Mouse (Mus musculus) cerebellum, adult 18-20 months (tissue): ENCODE results near the gene Slco2a1.

Experiments
- DNase-seq, 2 experiments: peaks; one replicate each; pipeline ENCODE4 v3.0.0; 2021

Slco2a1 gene

DNA sequence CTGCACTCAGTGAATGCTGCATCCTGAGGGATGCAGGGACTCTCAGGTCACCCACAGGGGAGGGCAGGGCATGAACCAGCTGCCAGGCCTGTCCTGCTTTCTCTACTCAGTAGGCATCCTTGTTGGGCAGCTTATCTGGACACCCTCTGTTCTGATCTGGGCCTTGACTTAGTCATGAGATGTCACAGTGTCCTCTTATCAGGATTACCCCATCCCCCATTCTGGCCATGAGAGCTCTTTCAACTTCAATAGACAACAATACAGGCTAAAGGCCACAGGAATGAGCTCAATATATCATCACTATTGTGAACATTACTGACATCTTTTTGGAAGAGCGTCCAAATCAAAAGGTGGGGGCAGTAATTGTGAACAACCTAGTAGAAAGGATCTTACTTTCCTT, 3.4 kb upstream of the Slco2a1 start:
- no peak for DNase-seq

DNA sequence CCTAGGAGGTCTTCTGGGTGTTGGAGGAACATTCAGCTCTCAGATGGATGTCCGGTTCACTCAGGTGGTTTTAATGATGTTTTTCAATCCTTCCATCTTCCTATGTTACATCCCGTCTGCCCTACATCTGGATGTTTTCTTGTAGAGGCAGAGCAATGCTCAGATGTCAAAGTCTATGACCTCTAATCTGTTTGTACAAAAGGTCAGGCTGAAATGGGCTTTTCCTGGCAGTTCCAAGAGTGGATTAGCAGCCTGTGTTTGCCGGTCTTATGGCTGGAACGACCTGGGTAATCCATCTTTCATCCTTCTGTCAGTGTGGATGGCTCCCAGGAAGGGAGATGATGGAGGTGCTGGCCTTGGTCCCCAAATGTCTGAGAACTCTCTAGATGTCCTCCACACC, 2.6 kb upstream of the Slco2a1 start:
- no peak for DNase-seq

DNA sequence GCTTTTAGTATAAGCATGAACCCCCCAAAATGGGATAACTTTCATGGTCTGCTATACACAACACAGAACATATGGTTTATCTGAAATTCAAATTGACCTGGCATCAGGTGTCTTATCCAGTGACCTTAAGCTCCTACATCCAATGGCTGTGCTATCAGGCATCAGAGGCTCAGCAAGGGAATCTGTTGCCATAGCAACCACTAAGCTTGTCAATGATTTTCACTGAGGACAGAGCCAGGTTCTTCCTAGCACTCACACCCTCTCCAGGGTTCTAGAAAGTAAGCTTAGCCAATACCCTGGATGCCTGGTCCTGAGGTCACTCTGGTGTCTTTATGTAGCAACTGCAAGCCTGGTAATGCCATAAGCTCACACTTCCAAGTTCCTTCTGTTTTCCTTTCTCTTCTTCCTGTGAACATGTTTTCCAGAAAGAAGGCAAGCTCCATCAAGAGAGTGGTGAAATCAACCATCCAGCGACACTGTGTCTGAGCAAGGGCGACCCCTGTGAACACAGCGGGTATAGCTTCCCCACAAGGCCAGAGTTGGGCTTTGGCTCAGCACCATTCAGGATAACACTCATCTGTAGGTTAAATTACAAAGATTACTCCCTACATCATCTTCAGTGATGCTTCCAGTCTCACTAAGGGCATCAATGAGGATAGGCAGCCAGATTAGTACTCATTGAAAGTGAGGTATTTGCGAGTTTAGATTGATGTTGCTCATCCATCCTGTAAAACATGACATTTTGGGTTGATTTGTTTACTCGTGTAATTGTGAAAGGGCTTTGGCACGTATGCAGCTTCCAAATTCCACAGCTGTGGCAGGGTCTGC, 2.0 kb downstream of the Slco2a1 start:
- no peak for DNase-seq

DNA sequence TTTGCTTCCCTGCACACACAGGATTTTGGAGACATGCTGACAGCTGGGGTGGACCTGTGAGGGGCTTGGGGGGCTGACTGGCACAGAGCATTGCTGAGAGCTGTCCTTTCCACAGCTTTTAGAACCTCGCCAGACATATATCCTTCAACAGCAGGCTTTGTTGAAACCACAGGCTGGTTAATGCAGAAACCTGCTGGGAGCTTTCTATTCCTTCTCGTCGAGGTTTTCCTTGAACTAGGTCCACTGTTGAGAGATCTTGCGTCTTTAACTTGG, 2.6 kb downstream of the Slco2a1 start:
- DNase-seq, result no peak

DNA sequence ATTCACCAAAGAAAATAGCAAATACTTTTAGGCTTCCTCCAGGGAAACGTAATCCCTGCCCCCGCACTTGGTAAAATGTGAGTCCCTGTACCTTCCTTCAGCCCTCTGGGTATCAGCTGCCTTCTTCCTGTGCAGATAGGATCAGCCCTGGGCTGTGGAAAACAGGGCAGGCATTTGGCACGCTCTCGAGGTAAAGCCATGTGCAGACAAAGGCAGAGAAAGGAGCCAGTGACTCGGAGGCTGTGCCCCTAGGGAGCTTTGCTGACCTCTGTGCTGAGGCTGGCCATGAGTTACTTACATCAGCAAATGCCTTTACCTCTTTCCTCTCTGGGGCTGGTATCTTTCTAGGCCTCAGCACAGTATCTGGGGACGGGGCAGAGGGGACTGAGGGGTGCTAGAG, 4.4 kb downstream of the Slco2a1 start:
- DNase-seq, result no peak

DNA sequence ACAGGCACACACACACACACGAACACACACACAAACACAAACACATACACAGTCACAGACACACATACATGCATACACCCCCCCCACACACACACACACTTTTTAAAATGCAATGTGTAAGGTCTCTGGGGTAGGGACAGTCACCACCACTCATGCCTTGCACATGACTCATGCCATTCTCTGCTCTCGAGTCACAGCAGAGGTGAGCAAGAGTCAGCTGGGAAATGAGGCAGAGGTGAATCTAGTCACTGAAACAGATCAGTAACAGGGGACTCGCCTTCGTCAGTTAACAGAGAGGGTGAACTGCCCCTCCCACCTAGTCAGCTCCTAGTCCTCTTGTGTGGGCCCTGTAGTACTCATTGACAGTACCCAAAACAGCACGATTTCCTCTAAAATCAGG, 5.3 kb downstream of the Slco2a1 start:
- DNase-seq, result no peak

DNA sequence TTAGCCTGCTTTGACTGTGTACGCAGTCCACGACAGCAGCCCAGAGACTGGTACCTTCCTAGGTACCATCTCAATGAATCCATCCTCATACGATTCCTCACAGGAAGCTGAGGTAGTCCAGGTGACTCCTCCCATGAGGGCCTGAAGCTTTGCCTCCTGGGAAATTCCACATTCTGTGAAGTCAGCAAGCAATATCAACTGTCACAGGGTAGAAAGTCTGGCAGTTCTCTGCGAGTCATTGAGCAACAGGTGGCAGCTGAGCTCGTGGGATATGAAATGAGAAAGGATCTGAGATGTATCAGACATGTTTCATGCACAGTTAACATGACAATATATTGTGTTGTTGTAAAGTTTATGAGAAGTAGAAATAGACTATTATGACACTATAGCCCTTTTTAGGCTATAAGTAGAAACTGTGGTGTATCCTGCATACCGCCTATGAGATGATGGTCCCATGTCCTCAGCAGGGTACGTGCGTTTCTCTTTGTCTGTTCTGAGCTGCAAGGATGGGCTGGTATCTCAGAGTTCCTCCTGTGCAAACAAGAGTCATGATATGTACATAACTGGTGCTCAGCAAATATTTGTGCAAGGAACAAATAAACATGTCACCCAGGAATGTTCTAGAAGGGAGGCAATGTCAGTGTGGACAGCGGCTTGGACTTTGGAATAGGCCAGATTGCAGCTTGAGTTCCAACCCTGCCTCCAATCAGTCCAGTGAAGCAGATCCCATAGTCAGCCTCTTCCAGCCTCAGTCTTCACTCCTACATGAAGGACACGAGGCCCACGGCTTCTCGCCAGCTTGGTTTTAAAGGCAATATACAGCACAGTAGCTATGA, 7.5 kb downstream of the Slco2a1 start:
- DNase-seq, result no peak

DNA sequence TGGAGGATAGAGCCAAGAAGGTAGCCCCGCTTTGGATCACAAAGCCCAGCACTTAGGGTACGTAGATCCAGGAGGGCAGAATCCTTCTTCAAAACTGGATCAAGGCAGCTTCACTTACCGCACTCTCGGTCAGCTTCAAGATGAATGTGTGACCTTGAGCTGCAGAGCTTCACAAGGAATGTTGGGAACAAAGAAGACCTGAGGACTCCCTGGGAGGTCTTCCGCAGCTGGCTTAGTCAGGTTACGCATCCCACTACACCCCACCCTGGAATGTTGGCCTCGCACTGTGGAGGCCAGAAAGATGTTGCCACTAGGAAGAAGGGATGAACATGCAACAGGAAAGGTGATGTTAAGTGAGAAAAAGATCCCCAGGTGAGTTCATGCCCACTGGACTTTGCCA, 11.9 kb downstream of the Slco2a1 start:
- DNase-seq, result no peak

DNA sequence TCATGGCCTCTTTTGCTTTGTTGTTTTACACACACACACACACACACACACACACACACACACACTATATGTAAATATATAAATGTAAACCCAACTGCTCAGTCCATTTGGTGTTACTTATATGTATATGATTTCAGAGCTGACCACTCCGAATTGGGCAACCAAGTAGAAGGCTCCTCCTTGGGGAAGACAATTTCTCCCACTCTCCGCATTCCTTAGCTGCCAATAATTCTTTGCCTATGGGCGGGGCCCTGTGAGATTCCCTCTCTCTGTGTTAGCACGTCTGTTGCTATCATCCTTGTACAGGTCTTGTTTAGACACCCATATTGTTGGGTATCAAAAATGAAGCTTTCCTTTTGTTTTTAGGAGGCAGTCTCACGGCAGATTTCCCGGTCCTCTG, 15.8 kb downstream of the Slco2a1 start:
- DNase-seq, result no peak

DNA sequence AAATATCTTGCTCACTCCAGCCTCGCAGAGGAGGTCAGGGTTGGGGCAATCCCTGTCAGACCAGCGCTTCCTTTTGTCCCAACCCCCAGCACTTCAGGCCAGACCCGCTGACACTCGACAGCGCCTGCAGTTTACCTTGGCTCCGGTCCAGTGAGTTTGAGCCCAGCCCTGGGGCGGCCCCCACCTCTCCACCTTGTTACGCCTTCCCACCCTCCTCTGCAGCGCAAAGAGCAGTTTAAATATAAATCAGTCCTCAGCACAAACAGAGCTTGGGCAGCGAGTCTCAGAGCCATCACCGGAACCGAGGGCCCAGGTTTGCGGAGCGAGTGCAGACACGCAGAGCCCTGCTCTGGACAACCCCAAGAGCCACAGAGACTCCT, 19.2 kb downstream of the Slco2a1 start:
- DNase-seq, result peak; percentile 14 to 19

DNA sequence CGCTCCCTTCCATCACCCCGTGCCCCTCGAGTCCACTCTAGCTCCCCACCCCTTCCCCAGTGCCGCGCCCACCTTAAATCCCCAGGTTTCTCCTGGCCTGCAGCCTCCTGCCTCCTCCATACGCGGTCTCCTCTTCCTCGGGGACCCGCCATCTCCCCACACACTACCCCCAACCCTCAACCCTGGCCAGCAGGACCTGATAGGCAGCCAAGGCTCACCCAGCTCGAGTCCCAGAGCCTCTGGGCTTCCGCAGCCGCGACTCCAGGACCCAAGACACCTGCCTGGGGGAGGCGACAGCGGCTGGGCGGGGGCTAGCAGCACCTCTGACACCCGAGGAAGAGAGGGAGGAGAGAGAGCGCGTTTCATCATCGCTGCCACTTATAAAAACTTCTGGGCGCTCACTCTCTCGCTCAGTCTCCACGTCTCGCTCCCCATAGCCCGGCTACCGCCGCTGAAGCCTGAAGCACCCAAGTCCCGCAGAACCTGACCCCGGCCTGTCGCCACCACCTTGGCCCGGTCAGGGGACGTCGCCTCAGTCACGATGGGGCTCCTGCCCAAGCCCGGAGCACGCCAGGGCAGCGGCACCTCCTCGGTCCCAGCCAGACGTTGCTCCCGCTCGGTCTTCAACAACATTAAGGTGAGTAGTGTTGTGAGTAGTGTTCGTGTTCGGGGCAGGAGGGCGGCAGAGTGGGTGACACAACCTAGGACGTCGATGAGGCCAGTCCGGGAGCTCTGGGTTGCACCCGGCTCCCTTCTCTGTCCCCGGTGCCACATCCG, 19.8 kb downstream of the Slco2a1 start:
- DNase-seq, result peak; percentile 11 to 12

DNA sequence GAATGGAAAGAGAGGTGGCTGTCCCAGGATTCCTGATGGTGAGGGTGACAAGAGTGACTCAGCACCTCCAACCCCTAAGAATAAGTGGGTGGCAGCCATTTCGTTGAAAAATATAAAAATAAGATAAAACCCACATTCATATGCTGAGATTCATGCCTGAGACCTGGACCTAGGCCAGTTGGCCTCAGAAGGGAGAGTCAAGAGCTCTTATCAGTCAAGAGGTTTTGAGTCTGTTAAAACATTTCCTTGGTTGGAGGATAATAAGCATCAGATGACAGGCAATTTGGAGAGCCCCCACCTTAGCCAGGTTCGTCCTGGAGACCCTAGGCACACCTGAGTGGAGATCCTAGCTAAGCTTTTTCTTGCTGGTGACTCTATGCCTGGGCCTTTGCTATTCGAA, 21.6 kb downstream of the Slco2a1 start:
- no peak for DNase-seq

DNA sequence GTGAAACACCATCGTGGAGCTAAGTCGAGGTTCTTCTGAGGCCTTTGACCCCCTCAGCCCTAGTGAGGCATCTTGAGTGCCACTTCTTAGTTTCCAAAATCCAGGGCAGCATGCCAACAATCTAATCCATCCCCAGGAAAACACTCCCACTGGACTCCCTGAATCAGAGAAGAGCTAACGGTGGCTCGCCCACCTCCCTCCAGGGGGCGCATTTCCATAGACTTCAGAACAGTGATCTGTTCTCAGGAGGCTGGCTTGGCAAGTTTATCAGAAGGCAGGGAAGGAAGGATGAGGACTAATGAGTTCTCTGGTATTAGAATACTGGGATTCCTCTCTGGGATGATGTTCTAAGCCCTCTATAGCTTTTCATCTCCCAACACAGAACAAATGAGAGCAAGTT, 24.9 kb downstream of the Slco2a1 start:
- peak; percentile 47 to 52 for DNase-seq

DNA sequence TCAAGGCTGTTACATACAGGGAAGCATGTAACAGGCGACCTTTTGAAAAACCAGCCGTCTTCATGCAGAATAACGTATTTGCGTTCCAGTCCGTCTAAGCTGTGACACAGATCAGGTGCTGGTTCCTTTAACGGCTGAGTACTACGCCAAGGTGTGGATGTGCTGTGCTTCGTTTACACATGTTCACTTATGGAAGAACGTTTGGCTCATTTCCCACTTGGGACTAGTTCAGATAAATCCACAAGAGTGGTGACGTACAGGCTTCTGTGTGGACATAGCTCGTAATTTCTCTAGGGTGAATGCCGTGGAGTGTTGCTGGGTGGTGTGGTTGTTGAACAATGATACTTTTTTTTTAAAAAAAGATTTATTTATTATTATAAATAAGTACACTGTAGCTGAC, 26.2 kb downstream of the Slco2a1 start:
- no peak for DNase-seq

DNA sequence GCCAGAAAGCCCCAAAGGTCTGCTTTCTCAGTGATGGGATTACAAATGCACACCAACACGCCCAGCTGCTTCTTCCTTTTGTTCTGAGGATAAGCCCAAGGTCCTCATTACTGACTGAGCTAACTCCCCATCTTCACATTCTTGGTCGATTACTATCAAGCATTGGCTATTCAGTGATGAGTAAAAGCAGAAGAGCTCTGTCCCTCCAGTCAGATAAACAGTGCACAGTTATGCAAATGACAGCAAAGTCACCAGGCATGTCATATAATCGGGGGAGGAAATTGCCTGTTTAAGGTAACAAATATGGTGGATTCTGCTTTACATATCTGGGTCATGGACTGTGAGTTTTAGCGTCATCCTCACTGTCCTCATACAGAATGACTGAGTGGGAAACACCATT, 35.6 kb downstream of the Slco2a1 start:
- no peak for DNase-seq

DNA sequence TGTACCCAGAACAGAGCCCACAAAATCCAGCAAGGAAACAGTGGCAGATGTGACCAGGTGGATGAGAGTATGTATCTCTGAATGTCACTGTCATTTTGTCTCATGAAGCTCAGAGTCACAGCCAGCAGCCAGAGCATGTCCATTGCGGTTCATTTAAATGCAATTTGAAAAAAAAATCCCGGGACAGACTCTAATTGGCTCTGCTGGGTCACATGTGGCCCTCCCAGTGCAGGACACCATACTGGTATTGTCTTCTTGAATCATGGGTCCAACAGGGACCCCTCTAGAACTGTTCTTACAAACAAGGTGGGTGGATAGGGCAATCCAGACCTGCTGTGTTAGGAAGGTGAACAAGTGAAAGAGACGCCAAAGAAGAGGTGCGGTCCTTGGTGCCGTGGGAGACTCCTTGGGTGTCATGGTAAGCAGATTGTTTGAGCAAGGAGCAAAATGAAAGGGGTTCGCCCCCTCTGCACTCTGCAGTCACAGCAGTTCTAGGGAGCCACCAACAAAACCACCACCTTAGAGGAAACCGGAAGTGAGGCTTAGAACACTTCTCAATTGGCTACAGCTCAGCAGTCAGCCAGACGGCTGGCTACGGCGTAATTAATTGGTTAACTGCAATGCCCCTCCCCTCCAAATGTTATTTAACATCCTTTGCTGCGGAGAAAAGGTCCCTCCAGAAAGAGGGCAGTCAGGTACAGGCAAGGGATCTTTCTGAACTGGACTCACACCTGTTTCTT, 38.8 kb downstream of the Slco2a1 start:
- no peak for DNase-seq

DNA sequence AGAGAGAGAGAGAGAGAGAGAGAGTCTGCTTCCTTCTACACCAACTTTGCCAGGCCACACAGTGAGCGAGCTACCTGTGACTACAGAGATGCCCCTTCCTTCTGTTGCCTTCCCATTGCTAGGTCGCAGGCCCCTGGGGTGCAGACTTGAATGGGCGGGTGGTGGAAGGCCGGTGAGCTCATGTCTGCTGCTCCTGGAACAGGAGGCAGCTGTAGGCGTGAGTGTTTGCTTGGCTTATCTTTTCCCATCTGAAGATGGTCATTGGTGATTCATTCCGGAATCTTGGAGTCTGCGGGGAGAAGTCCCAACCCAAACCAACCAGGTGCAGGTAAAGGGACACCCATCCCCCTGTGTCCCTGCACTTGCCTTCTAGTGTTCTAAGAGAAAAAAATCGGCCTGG, 40.5 kb downstream of the Slco2a1 start:
- DNase-seq, result no peak

DNA sequence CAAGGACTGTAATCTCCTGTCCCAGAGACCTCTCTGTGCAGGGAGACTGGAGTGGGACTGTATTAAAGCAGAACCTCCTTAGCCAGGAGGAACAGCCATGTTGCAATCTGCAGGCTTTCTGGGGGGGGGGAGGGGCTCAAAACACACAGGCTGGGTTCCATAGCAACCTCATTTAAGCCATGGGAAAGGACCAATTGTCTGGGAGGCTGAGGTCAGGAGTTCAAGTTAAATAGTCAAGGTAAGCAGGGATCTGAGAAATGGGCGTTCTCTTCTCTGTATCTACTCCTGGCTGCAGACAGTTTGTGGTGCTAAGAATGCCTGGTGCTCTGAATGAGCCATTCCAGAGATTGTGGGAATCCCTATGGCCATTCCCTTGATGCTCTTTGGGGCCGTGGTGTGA, 41.5 kb downstream of the Slco2a1 start:
- DNase-seq, result no peak

DNA sequence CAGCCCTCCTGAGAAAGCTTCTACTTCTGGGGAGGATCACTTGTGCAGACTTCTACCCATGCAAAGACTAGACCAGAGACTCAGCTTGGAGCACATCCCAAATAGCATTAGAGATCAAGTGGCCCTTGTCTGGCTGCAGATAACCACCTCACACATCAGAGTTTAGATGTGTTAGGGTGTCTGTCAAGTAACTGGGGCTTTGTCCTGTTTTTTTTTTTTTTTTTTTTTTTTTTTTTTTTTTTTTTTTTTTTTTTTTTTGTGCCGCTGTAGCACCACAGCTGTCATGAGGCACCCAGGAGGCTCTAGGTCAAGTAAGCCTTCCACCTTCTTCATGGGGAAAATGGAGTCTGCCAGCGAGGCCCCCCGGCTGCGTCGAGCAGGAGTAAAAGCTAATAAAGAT, 42.7 kb downstream of the Slco2a1 start:
- DNase-seq, result no peak

DNA sequence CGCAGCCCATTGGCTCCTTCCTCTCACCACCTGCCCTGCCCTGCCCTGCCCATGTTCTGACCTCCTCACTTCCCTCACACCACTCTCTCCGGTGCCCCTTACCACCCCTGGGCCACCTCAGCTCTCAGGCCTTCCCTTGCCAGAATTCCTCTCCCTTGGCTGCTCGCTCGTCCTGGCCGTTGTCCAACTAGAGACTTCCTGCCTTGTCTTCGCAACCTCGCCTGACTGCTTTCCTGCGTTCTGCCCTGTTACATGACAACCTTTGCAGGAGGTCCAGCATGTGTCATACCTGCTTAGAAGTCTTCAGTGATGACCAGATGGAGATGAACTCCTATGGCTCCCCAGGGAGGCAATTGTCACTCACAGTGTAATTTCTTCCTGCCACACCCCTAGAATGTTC, 43.7 kb downstream of the Slco2a1 start:
- DNase-seq, result no peak

DNA sequence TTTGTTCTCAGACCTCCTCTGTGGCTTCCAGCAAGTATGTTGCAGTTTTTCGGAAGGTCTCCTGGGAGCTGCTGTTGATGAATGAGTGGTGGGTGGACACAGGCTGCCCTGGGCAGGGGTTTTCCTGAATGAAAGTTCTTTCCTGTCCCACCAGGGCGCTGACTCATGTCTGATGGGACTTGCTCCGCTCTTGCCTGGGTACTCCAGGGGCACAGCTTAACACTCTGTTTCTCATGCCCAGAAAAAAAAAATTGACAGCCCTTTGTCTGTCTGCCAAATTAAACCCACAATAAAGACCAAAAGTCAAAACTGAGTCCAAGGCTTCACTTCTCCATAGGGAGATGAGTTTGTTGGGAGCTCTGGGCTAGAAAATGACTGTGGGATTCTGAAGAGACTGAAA, 44.9 kb downstream of the Slco2a1 start:
- DNase-seq, result no peak

DNA sequence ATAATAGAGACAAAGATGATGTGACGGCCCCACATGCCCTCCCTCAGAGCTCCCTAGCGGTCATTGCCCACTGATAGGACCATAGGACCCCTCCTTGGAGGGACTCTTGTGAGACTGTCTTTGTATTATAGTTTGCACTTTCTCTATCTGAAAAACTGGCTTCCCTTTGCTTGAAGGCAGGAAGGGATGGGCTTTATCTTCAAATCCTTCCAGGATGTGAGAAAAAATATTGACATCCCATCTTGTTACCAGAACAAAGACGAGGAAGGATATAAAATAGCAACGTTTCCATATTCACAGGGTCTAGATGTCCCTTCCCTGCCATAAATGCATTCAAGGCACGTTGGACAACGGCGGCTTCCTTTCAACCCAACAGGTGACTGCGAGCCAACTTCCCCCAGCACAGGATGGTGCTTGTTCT, 48.5 kb downstream of the Slco2a1 start:
- DNase-seq, result no peak

DNA sequence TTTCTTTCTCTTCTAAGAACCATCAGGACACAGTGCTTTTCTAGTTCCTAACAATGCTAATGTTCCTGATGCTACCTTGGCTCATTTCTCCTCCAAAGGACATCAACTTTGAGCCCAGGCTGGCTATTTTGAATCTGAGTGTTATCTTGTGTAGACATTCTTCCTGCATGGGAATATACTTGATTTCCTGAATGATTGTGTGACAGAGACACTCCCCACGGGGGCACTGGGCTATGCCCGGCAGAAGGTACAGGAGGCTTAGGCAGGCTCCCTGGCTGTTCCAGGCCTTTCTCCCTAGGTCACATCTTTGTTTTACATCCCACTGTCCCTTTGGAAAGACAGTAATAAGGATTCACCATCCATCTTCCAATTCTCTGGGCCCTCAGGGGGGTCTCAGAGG, 49.8 kb downstream of the Slco2a1 start:
- no peak for DNase-seq
